Mouse (Mus musculus) liver, adult 2 months (tissue): ENCODE measurements around the gene Stk38l. TPM values are rescaled to one million over a fixed set of nuclear protein-coding genes. Genes with fewer than 3 reads are reported as not detected.
A peak's percentile ranks its signal among the peaks of the same experiment; 100 is the strongest.

Experiments used
- DNase-seq: peaks from one replicate; pipeline ENCODE4 v3.0.0-alpha.2; 2011; ENCODE audit warnings: low read depth, low spot score; ENCODE audit errors: extremely low read depth
- H3K27ac ChIP-seq: fragments of 200-500 bp; replicated peaks from 2 replicates; pipeline ENCODE4 v1.5.1; 2012; ENCODE audit warnings: low read depth, mild to moderate bottlenecking, control low read depth, inconsistent platforms, low read length; ENCODE audit not compliant: insufficient read depth
- H3K27me3 ChIP-seq: fragments of 200-500 bp; 2 replicates; pipeline ENCODE4 v1.6.1; 2012; ENCODE audit warnings: mild to moderate bottlenecking, moderate library complexity, low read length, inconsistent platforms; ENCODE audit not compliant: control insufficient read depth, insufficient read depth
- H3K36me3 ChIP-seq: fragments of 200-500 bp; 2 replicates; pipeline ENCODE4 v1.6.1; 2012; ENCODE audit warnings: low read length, inconsistent platforms; ENCODE audit not compliant: control insufficient read depth, insufficient read depth
- H3K4me1 ChIP-seq: fragments of 200-500 bp; 2 replicates; pipeline ENCODE4 v1.6.1; 2011; ENCODE audit warnings: low read length; ENCODE audit not compliant: control insufficient read depth, insufficient read depth
- H3K4me3 ChIP-seq: fragments of 200-500 bp; 2 replicates; pipeline ENCODE4 v1.5.1; 2011; ENCODE audit warnings: low read depth, mild to moderate bottlenecking, control low read depth, low read length, moderate library complexity; ENCODE audit not compliant: insufficient read depth
- H3K79me2 ChIP-seq: fragments of 200-500 bp; 2 replicates; pipeline ENCODE4 v1.6.1; 2012; ENCODE audit warnings: inconsistent platforms, mild to moderate bottlenecking, low read length, moderate library complexity; ENCODE audit not compliant: control insufficient read depth, insufficient read depth
- H3K9ac ChIP-seq: fragments of 200-500 bp; 2 replicates; pipeline ENCODE4 v1.6.1; 2012; ENCODE audit warnings: low read depth, mild to moderate bottlenecking, control low read depth, inconsistent platforms, low read length
- CTCF ChIP-seq: fragments of 200-500 bp; IDR thresholded peaks from 2 replicates; pipeline ENCODE4 v1.5.1; 2011; ENCODE audit warnings: low read depth, low read length, control low read depth
- POLR2A ChIP-seq: fragments of 200-500 bp; IDR thresholded peaks from 2 replicates; pipeline ENCODE4 v1.6.1; 2011; ENCODE audit warnings: low read length, control low read depth; ENCODE audit not compliant: insufficient read depth; ENCODE audit errors: extremely low read depth
- WGBS: fragments of 180-500 bp; shearing (Covaris S2); methylation state at CpG from one replicate; pipeline ENCODE4 v1.1.7; 2018; 5-methylcytosine and 5-hydroxymethylcytosine counted together
- polyA plus RNA-seq: library from polyadenylated mRNA; depleted of rRNA; stranded (reverse); fragments of >200 nt; gene quantifications from 2 replicates; pipeline ENCODE4 v1.2.3, GENCODE M21; 2012
- total RNA-seq: library from RNA; depleted of rRNA; stranded (reverse); fragments of >200 nt; gene quantifications from 2 replicates; pipeline ENCODE4 v1.2.3, GENCODE M21; 2014

The Stk38l gene
- total and polyA plus RNA-seq, 2 experiments, result 3.5 to 10.4 TPM

DNA sequence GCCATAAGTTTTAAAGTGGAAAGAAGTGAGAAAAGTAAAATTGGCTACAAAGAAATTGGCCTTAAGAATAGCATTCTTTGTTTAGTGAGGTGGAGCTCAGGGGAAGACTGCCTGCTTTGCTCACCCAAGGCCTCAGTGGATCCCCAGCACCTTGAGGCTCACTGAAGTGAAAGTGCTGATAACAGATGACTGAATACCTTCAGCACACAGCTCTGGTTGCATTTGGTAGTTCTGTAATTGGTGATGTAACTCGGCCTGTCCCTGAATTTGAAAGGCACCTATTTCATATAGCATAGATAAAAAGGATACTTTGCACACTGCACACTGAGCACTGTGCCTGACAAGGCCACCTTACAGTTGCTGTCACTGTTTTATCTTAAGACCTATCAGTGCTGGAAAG, 23.5 kb downstream of the Stk38l start:
- WGBS, result 89% methylated on average over 1 of the region's 1 CpGs
- H3K79me2 ChIP-seq, result peaks cover 22% of the 10 kb centered on the region; the same call in 1 of the 2 replicates
- H3K4me1 ChIP-seq, result peaks cover 7% of the 10 kb centered on the region; the same call in 1 of the 2 replicates
- no peak overlapping the region for H3K4me3 ChIP-seq
- H3K27ac ChIP-seq, result no peak overlapping the region
- H3K9ac ChIP-seq, result no peak overlapping the region
- H3K27me3 ChIP-seq, result no peaks in the 10 kb centered on the region
- DNase-seq, result no peak
- TF ChIP-seq CTCF (no peak), POLR2A (no peak)
- H3K36me3 ChIP-seq, result no peaks in the 10 kb centered on the region

DNA sequence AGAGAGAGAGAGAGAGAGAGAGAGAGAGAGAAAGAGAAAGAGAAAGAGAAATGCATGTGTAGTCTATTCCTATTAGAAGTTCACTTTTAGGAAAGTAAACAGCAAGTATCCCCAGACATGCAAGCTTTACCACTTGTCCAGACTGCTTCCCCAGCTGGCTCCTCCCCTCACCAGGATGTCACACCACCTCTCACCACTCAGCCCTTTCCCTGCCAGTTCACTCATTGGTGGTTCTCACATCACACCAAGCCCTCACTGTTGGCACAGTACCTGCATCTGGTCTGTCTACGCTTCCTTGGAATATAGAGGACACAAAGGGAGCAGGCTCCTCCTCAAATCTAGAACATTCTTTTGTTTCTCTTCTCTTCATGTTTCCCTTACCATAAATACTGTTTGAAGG, 26.9 kb downstream of the Stk38l start:
- Histone ChIP-seq H3K79me2 (peaks cover 27% of the 10 kb centered on the region; the same call in 1 of the 2 replicates), H3K36me3 (no peaks in the 10 kb centered on the region), H3K4me3 (no peak overlapping the region), H3K27me3 (no peaks in the 10 kb centered on the region), H3K9ac (no peak overlapping the region), H3K4me1 (peaks cover 7% of the 10 kb centered on the region), H3K27ac (no peak overlapping the region)
- no peak for TF ChIP-seq CTCF
- no peak for TF ChIP-seq POLR2A
- WGBS, result 15% methylated on average over 1 of the region's 1 CpGs
- peak; percentile 92 for DNase-seq

DNA sequence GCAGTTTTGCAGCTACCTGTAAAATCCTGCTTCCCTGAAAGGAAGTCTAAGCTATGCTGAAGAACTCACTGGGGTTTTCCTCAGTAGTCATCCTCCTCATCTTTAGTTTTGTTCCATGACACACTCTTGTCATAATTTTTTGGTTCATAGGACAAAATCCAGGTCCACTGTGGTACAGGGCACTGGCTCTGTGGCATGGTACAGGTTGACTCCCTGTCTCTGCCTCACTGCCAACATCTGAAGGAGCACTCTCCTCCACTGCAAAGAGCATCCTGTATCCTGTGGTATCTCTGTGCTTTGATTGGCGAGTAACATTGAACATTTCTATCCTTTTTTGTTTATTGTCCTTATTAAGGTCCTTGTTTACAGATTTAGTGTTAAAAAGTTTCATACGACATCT, 27.4 kb downstream of the Stk38l start:
- no peak overlapping the region for H3K27ac ChIP-seq
- no peak overlapping the region for H3K4me3 ChIP-seq
- peaks cover 22% of the 10 kb centered on the region; the same call in 1 of the 2 replicates for H3K79me2 ChIP-seq
- WGBS, result 94% methylated on average over 2 of the region's 2 CpGs
- no peak overlapping the region for H3K9ac ChIP-seq
- no peaks in the 10 kb centered on the region for H3K27me3 ChIP-seq
- no peaks in the 10 kb centered on the region for H3K36me3 ChIP-seq
- TF ChIP-seq POLR2A (no peak), CTCF (no peak)
- DNase-seq, result peak; percentile 54
- H3K4me1 ChIP-seq, result peaks cover 8% of the 10 kb centered on the region

DNA sequence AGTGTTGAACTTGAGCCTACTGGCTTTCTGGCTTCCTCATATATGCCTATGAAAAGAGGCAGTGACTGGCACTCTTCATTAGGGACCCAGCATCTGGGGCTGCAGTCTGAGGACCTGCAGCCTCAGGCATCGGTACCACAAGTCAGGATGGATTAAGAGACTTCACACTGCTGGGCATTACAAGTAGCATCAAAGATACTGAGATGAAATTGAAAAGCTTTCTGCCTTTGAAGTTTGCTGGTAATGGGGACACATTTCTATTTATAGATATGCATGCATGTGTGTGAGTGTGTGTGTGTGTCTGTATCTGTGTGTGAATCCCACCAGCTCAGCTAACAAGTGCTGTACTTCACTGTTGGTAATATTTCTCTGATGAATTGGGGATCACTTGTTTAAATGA, 27.8 kb downstream of the Stk38l start:
- WGBS, result 88% methylated on average over 1 of the region's 1 CpGs
- Histone ChIP-seq H3K36me3 (no peaks in the 10 kb centered on the region), H3K4me3 (no peak overlapping the region), H3K79me2 (peaks cover 22% of the 10 kb centered on the region; the same call in 1 of the 2 replicates), H3K27ac (no peak overlapping the region), H3K9ac (no peak overlapping the region), H3K27me3 (no peaks in the 10 kb centered on the region), H3K4me1 (peaks cover 8% of the 10 kb centered on the region)
- DNase-seq, result no peak
- TF ChIP-seq CTCF (no peak), POLR2A (no peak)

DNA sequence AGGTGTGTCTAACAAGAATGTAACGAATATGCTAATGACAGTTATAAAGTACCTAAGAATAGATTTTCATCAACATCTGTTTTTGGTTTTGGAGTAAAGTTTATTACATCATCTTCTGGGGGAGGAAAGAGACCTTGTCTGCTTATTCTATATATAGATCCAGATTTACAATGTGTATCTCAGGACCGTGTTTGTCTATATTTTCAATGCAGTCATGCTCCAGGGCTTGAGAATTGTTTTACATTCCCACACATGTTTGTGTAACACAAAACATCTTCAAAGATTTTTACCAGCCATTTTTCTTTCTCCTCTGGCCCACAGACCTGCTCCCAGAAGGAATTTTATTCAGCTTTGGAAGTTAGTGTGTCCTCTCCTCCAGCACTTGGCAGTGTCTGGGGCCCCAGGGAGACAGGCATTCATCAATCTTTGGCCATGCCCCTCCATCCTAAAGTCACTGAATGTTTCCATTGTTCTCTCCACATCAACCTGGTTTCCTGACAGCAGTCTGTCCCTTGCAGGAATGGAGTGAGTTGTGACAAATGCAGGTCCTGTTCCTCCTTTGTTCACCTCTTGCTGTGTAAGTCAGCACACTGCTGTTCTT, 28.9 kb downstream of the Stk38l start:
- Histone ChIP-seq H3K27me3 (no peaks in the 10 kb centered on the region), H3K36me3 (peaks cover 2% of the 10 kb centered on the region; the same call in 1 of the 2 replicates), H3K79me2 (peaks cover 22% of the 10 kb centered on the region; the same call in 1 of the 2 replicates), H3K4me3 (no peak overlapping the region), H3K27ac (no peak overlapping the region), H3K4me1 (peaks cover 8% of the 10 kb centered on the region), H3K9ac (no peak overlapping the region)
- WGBS, result 92% methylated on average over 2 of the region's 2 CpGs
- TF ChIP-seq POLR2A (no peak), CTCF (no peak)
- no peak for DNase-seq

DNA sequence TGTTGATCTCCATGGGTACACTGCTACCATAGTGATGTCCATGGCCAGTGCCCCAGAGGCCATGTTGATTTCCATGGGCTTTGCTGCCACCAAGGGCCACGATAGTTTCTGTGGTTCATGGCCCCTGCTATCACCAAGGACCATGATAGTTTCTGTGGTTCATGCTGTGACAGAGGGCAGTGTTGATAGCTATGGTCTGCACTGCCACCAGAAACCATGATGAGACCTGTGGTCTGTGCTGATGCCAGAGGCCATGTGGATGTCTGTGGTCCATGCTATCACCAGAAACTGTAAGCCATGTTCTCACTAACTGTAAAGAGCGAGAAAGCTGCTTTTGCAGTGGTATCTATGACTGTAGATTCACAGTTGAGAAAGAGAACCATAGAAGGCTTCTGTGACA, 30.3 kb downstream of the Stk38l start:
- Histone ChIP-seq H3K9ac (no peak overlapping the region), H3K79me2 (peaks cover 16% of the 10 kb centered on the region; the same call in 1 of the 2 replicates), H3K27ac (no peak overlapping the region; the same call in 1 of the 2 replicates), H3K4me3 (no peak overlapping the region), H3K4me1 (peaks cover 8% of the 10 kb centered on the region), H3K27me3 (no peaks in the 10 kb centered on the region), H3K36me3 (peaks cover 2% of the 10 kb centered on the region; the same call in 1 of the 2 replicates)
- 88% methylated on average over 2 of the region's 2 CpGs for WGBS
- no peak for TF ChIP-seq CTCF
- no peak for DNase-seq
